Mouse (Mus musculus) adrenal gland, postnatal 14 days (tissue): ENCODE data around the gene Zfp276. TPM values are rescaled to one million over a fixed set of nuclear protein-coding genes. Genes with fewer than 3 reads are reported as not detected.

Experiments used
- DNase-seq: peaks from one replicate; pipeline ENCODE4 v3.0.0; 2021; ENCODE audit warnings: mixed read lengths
- total RNA-seq: library from RNA; stranded (reverse); gene quantifications from 2 replicates; pipeline ENCODE4 v1.2.3, GENCODE M21; 2021

Zfp276 gene
- total RNA-seq, 1 experiment from 2014 or later, result 21.5 TPM

DNA sequence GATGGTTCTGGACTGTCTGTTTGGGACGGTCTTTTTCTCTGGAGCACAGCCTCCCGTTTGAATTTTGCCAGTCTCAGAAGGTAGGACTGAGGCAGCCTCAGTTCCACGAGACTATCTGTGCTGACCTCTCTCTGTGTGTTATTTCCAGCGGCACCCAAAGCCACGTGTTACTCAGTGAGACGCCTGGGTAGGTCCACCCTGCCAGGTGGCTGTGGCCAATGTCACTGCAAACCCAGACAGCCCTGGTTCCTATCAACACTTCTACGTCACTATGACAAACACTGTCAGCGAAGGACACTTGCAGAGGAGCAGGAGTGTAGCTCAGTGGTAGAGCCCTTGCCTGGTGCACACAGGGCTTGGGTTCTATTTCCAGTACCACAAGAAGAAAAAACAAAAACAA lies 37.7 kb downstream of the Zfp276 start:
- no peak for DNase-seq

GRCm38 (mm10) chr8:123292281-123292680 lies 38.3 kb downstream of the Zfp276 start:
- DNase-seq, result no peak

DNA sequence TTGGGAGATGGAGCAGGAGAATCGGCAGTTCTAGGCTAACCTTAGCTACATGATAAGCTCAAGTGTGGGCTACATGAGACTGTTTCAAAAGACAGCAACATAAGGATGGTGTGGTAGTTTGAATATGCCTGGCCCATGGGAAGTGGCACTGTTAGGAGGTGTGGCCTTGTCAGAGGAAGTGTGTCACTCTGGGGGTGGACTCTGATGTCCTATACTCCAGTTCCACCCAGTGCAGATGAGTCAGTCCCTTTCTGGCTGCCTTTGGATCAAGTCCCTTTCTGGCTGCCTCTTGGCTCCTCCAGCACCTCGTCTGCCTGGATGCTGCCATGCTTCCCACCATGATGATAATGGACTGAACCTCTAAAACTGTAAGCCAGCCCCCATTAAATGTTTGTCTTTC lies 38.8 kb downstream of the Zfp276 start:
- DNase-seq, result no peak

DNA sequence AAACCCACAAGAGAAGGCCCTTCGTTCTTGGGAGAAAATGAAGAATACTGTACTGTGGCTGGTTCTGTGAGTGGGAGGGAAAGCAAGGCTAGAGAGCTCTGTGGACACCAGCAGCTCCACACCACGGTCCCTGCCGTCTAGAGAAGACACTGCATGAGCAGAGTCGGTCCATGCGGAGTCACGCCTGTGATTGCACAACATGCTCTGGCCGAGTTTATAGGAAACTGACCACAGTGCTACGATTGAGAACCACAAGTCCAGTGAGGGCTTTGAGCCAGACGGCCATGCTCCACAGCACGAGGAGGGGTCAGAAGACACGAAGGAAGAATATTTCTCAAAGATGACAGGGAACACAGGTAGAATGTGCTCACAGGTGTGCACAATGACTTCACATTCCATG lies 44.3 kb downstream of the Zfp276 start:
- DNase-seq, result no peak

DNA sequence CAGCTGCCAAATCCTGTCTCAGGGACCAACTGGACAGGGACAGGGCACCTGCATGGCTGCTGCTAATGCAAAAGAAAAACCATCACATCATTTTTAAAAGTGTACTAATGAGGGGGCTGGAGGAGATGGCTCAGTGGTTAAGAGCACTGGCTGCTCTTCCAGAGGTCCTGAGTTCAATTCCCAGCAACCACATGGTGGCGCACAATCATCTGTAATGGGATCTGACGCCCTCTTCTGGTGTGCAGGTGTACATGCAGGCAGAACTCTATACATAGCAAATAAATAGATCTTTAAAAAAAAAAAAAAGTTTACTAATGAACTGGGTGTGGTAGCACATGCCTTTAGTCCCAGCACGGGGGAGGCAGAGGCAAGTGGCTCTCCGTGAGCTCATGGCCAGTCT lies 54.7 kb downstream of the Zfp276 start:
- DNase-seq, result no peak

GRCm38 (mm10) chr8:123317781-123318466 lies 63.9 kb downstream of the Zfp276 start:
- DNase-seq, result no peak

GRCm38 (mm10) chr8:123318467-123318911 lies 64.5 kb downstream of the Zfp276 start, which contains the start of gene Fanca:
Gene Fanca (minus strand): TSS chr8:123318576.
- DNase-seq, result peak; percentile 97

Other genes starting within 250 kb of the Zfp276 start
- gene Ankrd11, start 211.9 kb upstream of the Zfp276 start, total RNA-seq, result 90.6 and 102 TPM in 2 replicates
- 73.2 and 79.6 TPM in 2 replicates for gene Spg7, start 191.3 kb upstream of the Zfp276 start, total RNA-seq
- 587 and 646 TPM in 2 replicates for gene Rpl13, start 151.8 kb upstream of the Zfp276 start, total RNA-seq
- 6.0 and 7.0 TPM in 2 replicates for gene Cpne7, start 136.8 kb upstream of the Zfp276 start, total RNA-seq
- 8.8 and 10.1 TPM in 2 replicates for gene Sult5a1, start 95.9 kb upstream of the Zfp276 start, total RNA-seq
- gene Dpep1, start 68.0 kb upstream of the Zfp276 start, total RNA-seq, result 33.6 and 54.6 TPM in 2 replicates
- 75.4 and 100 TPM in 2 replicates for gene Chmp1a, start 41.4 kb upstream of the Zfp276 start, total RNA-seq
- gene Spata33, start 41.4 kb upstream of the Zfp276 start, total RNA-seq, result 2.6 and 4.9 TPM in 2 replicates
- 53.1 and 57.7 TPM in 2 replicates for gene Cdk10, start 29.4 kb upstream of the Zfp276 start, total RNA-seq
- gene Spata2l, start 18.0 kb upstream of the Zfp276 start, total RNA-seq, result 12.2 and 18.7 TPM in 2 replicates
- gene Vps9d1, start 153 bp downstream of the Zfp276 start, total RNA-seq, result 24.0 and 29.3 TPM in 2 replicates
- 6.0 and 9.4 TPM in 2 replicates for gene Fanca, start 64.4 kb downstream of the Zfp276 start, total RNA-seq
- gene Spire2, start 78.5 kb downstream of the Zfp276 start, total RNA-seq, result 1.9 and 2.3 TPM in 2 replicates
- gene Tcf25, start 119.6 kb downstream of the Zfp276 start, total RNA-seq, result 189 and 198 TPM in 2 replicates
- not detected in 2 replicates for gene Mc1r, start 152.9 kb downstream of the Zfp276 start, total RNA-seq
- gene Tubb3, start 157.2 kb downstream of the Zfp276 start, total RNA-seq, result 7.3 and 32.4 TPM in 2 replicates
- 26.7 and 28.5 TPM in 2 replicates for gene Def8, start 169.3 kb downstream of the Zfp276 start, total RNA-seq
- gene Afg3l1, start 223.7 kb downstream of the Zfp276 start, total RNA-seq, result 63.9 and 69.6 TPM in 2 replicates